Mouse (Mus musculus) megakaryocyte-erythroid progenitor cell, adult 5-6 weeks (primary cell): ENCODE measurements at regions not wholly inside any gene's neighbourhood (a gene's known extent, or its start where the extent isn't known, plus 50 kb on each side); places are given as distances from the start of the nearest gene placed in this dataset.

Experiments
- ATAC-seq: replicated peaks from 2 replicates; pipeline ENCODE4 v1.8.0; 2016; ENCODE audit warnings: mild to moderate bottlenecking, inconsistent platforms; ENCODE audit not compliant: severe bottlenecking, poor library complexity, low FRiP score, low TSS enrichment

DNA sequence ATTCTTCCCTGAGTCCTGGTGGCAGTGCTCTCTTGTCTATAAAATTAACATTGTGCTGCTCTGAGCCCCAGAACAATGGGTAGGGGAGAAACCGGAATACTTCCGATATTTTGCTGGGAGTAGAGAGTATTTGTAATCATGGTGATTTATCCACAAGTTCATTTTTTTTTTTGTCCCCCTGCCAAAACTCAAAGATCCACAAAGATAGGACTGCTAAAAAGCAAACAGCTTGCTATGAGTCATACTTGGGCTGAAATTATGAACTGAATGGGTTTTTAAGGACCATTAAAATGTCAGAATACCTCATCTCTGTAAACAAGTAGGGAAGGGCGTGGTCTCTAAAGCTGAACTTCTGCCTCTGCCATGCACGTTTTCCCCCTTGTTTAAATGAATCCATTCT lies 476.3 kb downstream of the Tmem132b start:
- no peak for ATAC-seq

GRCm38 (mm10) chr5:126008321-126008720 lies 476.7 kb downstream of the Tmem132b start:
- no peak for ATAC-seq

GRCm38 (mm10) chr5:126019781-126020180 lies 488.2 kb downstream of the Tmem132b start:
- no peak for ATAC-seq

DNA sequence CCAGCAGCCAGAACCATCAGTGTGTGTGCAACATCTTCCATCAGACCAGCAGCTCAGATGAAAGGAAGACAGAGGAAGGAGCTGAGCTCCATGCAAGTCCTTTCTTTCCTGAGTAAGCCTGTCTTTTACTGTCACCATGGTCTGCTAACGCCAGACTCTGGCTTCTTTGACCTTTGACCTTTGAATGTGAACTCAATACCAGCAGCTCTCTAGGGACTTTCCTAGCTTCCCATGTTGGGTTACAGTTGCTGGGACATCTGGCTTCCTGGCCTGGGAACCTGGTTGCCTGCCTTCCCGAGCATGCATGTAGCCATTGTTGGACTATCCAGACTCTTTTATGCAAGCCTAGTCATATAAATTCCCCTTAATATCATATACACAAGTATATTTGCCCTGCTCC lies 492.3 kb downstream of the Tmem132b start:
- no peak for ATAC-seq

DNA sequence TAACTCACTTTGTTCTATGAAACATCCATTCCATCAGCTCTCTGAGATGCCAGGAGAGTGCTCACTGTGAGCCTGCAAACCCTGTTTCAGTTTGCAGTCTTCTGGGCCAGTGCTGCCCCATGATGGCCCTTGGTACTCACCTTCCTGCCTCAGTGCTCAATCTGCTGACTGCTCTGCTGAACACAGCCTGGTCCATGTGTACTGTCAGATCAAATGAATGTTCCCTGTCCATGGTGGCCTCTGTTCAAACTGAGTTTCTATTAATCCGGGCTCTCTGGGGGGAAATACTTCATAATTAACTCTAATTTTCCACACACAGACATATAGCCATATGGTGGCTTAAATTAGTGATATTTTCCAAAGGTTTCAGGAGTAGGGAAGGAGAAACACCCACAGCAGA lies 503.3 kb downstream of the Tmem132b start:
- no peak for ATAC-seq

DNA sequence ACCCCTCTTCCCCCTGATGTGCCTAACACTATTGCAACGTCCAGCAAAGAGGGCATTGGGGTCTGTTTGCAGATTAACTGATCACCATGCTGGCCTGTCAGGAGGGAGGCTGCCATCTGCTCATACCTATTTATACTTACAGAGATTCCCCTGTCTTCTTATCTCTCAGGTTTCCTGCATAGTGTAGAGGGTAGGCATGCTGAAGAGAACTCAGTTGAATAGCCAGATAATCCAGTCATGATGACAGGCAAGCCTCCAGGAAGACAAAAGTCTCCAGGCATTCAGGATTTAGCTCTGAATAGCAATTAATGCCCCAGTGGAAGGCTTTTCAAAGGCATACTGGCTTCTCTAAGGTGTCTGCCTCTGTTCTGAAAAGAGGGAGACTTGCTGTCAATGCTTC lies 505.1 kb downstream of the Tmem132b start:
- ATAC-seq, result no peak

- ATAC-seq, result no peak
These were observed 514.2 kb downstream of the Tmem132b start for GRCm38 (mm10) chr5:126045761-126046160.

GRCm38 (mm10) chr5:126063644-126064043 lies 532.1 kb downstream of the Tmem132b start:
- ATAC-seq, result no peak

GRCm38 (mm10) chr5:126079281-126079838 lies 547.8 kb downstream of the Tmem132b start:
- no peak for ATAC-seq

DNA sequence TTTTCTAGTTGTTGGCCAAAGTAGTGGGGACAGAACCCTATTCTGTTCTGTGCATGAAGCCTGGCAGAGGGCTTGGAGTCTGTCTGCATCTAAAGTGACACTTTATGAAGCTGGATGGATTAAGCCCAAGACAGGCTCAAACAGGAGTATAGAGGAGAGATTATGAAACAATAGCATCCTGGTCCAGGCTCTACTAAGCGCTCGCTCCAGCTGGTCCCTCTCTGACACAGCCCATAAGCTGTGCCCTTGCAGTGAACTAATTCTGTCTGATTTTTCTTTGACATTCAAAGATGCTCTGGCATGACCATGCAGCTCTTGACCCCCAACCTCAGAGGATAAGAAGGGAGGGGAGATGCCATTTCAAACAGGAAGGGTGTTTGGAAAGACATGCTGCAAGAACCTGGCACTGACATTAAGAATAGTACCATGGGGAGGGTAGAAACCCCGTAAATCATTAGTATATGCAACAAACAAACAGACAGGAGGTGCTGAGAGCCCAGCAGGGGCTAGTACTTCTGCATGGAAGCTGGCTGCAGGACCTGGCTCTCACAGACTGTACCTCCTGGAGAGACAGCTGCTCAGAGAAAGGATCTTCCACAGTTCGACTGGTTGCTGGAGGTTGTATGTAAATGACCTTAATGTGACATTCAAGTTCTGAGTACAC lies 556.8 kb downstream of the Tmem132b start:
- ATAC-seq, result no peak

DNA sequence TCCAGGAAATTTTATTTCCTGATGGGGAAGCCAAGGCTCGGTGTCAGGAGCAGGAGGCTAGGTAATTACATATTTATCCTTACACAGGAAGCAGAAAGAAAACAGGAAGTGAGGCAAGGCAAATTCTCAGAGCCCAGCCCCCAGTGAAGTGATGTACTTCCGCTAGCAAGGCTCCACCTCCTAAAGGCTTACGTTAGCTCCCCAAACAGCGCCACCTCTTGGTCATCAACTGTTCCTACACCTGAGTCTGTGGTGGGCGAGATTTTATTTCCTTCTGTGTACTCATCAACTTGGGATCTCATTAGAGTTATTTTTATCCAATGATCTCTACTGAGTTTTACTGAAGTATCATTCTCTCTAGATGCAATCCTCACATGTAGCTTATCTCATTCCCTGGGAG lies 561.6 kb downstream of the Tmem132b start:
- no peak for ATAC-seq

DNA sequence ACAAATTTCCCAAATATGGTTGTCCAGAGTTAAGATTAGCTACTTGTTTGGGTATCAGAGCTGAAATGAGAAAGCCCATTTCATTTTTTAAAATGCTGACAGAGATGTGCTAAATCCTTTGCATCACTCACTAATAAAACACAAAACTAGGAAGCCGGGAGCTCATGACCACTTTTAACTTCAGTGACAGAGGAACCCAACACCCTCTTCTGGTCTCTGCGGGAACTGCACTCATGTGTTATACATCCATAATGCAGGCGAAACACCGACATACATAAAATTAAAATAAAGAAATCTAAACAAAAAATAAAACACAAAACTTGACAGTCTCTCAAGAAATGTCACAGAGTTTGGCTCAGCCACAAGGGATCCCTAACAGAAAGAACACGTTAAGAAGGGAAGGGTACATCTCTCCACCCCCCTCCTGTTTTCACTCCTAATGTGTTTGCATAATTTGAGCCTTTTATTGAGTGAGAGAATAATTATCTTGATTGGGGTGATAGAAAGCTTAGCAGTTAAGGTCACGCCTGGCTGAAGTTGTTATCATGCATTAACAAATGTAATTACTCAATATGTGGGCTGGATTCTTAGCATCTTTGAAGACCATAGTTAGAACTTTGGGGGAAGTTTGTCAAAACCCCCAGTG lies 565.2 kb downstream of the Tmem132b start:
- ATAC-seq, result no peak

DNA sequence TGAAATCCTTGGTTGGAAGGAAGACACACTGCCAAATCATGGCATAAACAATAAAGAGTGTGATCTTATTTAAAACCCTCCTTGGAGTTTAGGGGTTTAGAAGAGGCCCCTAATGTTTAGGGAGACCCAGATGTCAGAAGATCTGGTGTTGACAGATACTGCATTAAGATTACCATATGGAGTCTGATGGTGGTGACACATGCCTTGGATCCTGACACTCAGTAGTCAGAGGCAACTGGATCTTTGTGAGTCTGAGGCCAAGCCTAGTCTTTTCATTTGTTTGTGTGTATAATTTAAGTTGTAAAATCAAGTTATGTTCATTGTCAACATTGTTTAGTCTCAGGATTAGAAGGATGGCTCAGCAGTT lies 565.7 kb downstream of the Tmem132b start:
- no peak for ATAC-seq

- no peak for ATAC-seq
These were observed 566.9 kb downstream of the Tmem132b start for GRCm38 (mm10) chr5:126098433-126098832.

GRCm38 (mm10) chr5:126099931-126100330 lies 568.4 kb downstream of the Tmem132b start:
- no peak for ATAC-seq

DNA sequence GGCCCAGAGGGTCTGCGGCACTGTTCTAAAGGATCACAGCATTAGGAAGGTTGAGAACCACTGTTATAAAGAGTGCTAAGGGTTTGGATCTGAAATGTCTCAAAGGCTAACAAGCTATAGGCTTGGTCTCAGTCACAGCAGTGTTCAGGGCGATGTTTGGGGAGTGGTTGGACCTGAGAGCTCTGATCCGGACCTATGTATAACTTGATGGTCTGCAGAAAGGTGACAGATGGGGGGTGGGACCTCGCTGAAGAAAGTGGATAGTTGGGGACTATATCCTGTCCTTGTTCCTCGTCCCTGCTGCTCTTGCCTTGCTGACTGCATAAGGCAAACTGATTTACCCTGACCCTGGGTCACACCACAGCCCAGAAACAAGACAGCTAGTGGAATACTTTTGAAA lies 572.9 kb downstream of the Tmem132b start:
- no peak for ATAC-seq

DNA sequence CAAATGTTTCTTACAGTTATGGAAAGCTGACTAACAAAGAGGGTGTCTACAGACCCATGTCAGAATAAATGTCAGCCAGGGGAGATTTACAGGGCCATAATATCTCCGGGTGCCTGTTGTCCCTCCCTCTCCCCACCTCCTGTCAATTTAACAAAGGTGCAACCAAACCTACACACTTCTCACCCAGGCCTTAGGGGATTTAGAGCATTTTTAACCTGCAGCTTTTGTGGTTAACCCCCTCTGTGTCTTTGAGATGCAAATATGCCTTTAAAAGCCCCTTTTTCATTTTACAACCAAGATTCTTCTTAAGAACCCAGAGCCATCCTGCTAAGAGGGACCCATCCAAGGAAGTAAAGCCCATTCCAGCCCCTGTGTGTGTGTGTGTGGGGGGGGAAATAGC lies 573.3 kb downstream of the Tmem132b start:
- no peak for ATAC-seq

- no peak for ATAC-seq
These were observed 573.9 kb downstream of the Tmem132b start for GRCm38 (mm10) chr5:126105446-126105845.

GRCm38 (mm10) chr5:126107020-126107419 lies 575.4 kb downstream of the Tmem132b start:
- no peak for ATAC-seq

- no peak for ATAC-seq
These were observed 577.3 kb downstream of the Tmem132b start for GRCm38 (mm10) chr5:126108837-126109236.

GRCm38 (mm10) chr5:126117291-126117690 lies 585.7 kb downstream of the Tmem132b start:
- ATAC-seq, result no peak
